Mouse (Mus musculus): ENCODE data around the gene Ranbp6. TPM values are rescaled to one million over a fixed set of nuclear protein-coding genes. Genes with fewer than 3 reads are reported as not detected.

Ranbp6 gene
- polyA plus RNA-seq (2012; rRNA removed) = 1.4 and 1.7 TPM in 2 replicates

GRCm38 (mm10) chr19:29812581-29813460 lies at the start of gene Ranbp6:
Ranbp6 (minus strand) TSS chr19:29812974.
- peak; percentile 55 to 91 for DNase-seq (ENCODE audit: low read depth in 1 of 2, low spot score in 2 of 2)
- peak within 1 kb of the TSS; percentile 95 for H3K4me3 ChIP-seq (ENCODE audit: extremely low read depth, insufficient read depth, insufficient read length)
- under 1% methylated on average over 47 of the region's 47 CpGs for WGBS
- TF ChIP-seq CTCF (IDR thresholded peaks at IDR 0.05; ENCODE audit: extremely low read depth, insufficient read depth, insufficient read length, insufficient replicate concordance) (no peak), POLR2A (IDR thresholded peaks at IDR 0.05; ENCODE audit: low read depth, low read length) (peak; percentile 55; the same call in 1 of the 2 replicates)
- no peak within 1 kb of the TSS; the same call in 1 of the 2 replicates for H3K27ac ChIP-seq (ENCODE audit: insufficient read depth, low read length)
- no peaks in the 10 kb centered on the region for H3K27me3 ChIP-seq (ENCODE audit: control insufficient read depth, insufficient read depth, low read length)
- no peaks in the 10 kb centered on the region; the same call in 1 of the 2 replicates for H3K36me3 ChIP-seq (ENCODE audit: control insufficient read depth, insufficient read depth, low read length)
- H3K4me1 ChIP-seq (ENCODE audit: control insufficient read depth, insufficient read depth, insufficient read length) = no peaks in the 10 kb centered on the region; the same call in 1 of the 2 replicates

GRCm38 (mm10) chr19:29860816-29861215 lies 48.0 kb upstream of the Ranbp6 start:
- DNase-seq (ENCODE audit: low read depth in 1 of 2, low spot score in 2 of 2) = no peak
- no peak overlapping the region for H3K27ac ChIP-seq (ENCODE audit: insufficient read depth, low read length)
- H3K4me1 ChIP-seq (ENCODE audit: control insufficient read depth, insufficient read depth, insufficient read length) = no peaks in the 10 kb centered on the region
- no peak overlapping the region for H3K4me3 ChIP-seq (ENCODE audit: extremely low read depth, insufficient read depth, insufficient read length)
- WGBS = 88% methylated on average over 4 of the region's 4 CpGs
- no peaks in the 10 kb centered on the region for H3K36me3 ChIP-seq (ENCODE audit: control insufficient read depth, insufficient read depth, low read length)
- TF ChIP-seq POLR2A (IDR thresholded peaks at IDR 0.05; ENCODE audit: low read depth, low read length) (no peak), CTCF (IDR thresholded peaks at IDR 0.05; ENCODE audit: extremely low read depth, insufficient read depth, insufficient read length, insufficient replicate concordance) (no peak)
- H3K27me3 ChIP-seq (ENCODE audit: control insufficient read depth, insufficient read depth, low read length) = no peaks in the 10 kb centered on the region

- no peak for DNase-seq (ENCODE audit: low read depth in 1 of 2, low spot score in 2 of 2)
- H3K4me3 ChIP-seq (ENCODE audit: extremely low read depth, insufficient read depth, insufficient read length) = no peak overlapping the region
- H3K27me3 ChIP-seq (ENCODE audit: control insufficient read depth, insufficient read depth, low read length) = no peaks in the 10 kb centered on the region
- no peaks in the 10 kb centered on the region for H3K4me1 ChIP-seq (ENCODE audit: control insufficient read depth, insufficient read depth, insufficient read length)
- TF ChIP-seq POLR2A (IDR thresholded peaks at IDR 0.05; ENCODE audit: low read depth, low read length) (no peak), CTCF (IDR thresholded peaks at IDR 0.05; ENCODE audit: extremely low read depth, insufficient read depth, insufficient read length, insufficient replicate concordance) (no peak)
- H3K27ac ChIP-seq (ENCODE audit: insufficient read depth, low read length) = no peak overlapping the region
- 94% methylated on average over 5 of the region's 5 CpGs for WGBS
- no peaks in the 10 kb centered on the region for H3K36me3 ChIP-seq (ENCODE audit: control insufficient read depth, insufficient read depth, low read length)
These were observed 44.5 kb upstream of the Ranbp6 start for GRCm38 (mm10) chr19:29857267-29857666.

- no peak overlapping the region for H3K27ac ChIP-seq (ENCODE audit: insufficient read depth, low read length)
- no peak overlapping the region for H3K4me3 ChIP-seq (ENCODE audit: extremely low read depth, insufficient read depth, insufficient read length)
- no peak for DNase-seq (ENCODE audit: low read depth in 1 of 2, low spot score in 2 of 2)
- WGBS = 87% methylated on average over 5 of the region's 5 CpGs
- no peaks in the 10 kb centered on the region for H3K36me3 ChIP-seq (ENCODE audit: control insufficient read depth, insufficient read depth, low read length)
- TF ChIP-seq CTCF (IDR thresholded peaks at IDR 0.05; ENCODE audit: extremely low read depth, insufficient read depth, insufficient read length, insufficient replicate concordance) (no peak), POLR2A (IDR thresholded peaks at IDR 0.05; ENCODE audit: low read depth, low read length) (no peak)
- H3K27me3 ChIP-seq (ENCODE audit: control insufficient read depth, insufficient read depth, low read length) = no peaks in the 10 kb centered on the region
- H3K4me1 ChIP-seq (ENCODE audit: control insufficient read depth, insufficient read depth, insufficient read length) = no peaks in the 10 kb centered on the region
These were observed 40.9 kb upstream of the Ranbp6 start for GRCm38 (mm10) chr19:29853711-29854110.

- no peak for DNase-seq (ENCODE audit: low read depth in 1 of 2, low spot score in 2 of 2)
- no peak for TF ChIP-seq POLR2A (IDR thresholded peaks at IDR 0.05; ENCODE audit: low read depth, low read length)
- TF ChIP-seq CTCF (IDR thresholded peaks at IDR 0.05; ENCODE audit: extremely low read depth, insufficient read depth, insufficient read length, insufficient replicate concordance) = no peak
- Histone ChIP-seq H3K36me3 (ENCODE audit: control insufficient read depth, insufficient read depth, low read length) (no peaks in the 10 kb centered on the region), H3K27me3 (ENCODE audit: control insufficient read depth, insufficient read depth, low read length) (no peaks in the 10 kb centered on the region), H3K4me1 (ENCODE audit: control insufficient read depth, insufficient read depth, insufficient read length) (no peaks in the 10 kb centered on the region), H3K4me3 (ENCODE audit: extremely low read depth, insufficient read depth, insufficient read length) (no peak overlapping the region), H3K27ac (ENCODE audit: insufficient read depth, low read length) (no peak overlapping the region)
- WGBS = 20% methylated on average over 12 of the region's 12 CpGs
These were observed 38.4 kb upstream of the Ranbp6 start for GRCm38 (mm10) chr19:29851036-29851690.

GRCm38 (mm10) chr19:29849924-29850551 lies 37.3 kb upstream of the Ranbp6 start:
- 21% methylated on average over 11 of the region's 11 CpGs for WGBS
- no peak overlapping the region for H3K4me3 ChIP-seq (ENCODE audit: extremely low read depth, insufficient read depth, insufficient read length)
- H3K27ac ChIP-seq (ENCODE audit: insufficient read depth, low read length) = no peak overlapping the region
- no peak for DNase-seq (ENCODE audit: low read depth in 1 of 2, low spot score in 2 of 2)
- no peaks in the 10 kb centered on the region for H3K36me3 ChIP-seq (ENCODE audit: control insufficient read depth, insufficient read depth, low read length)
- no peaks in the 10 kb centered on the region for H3K27me3 ChIP-seq (ENCODE audit: control insufficient read depth, insufficient read depth, low read length)
- no peaks in the 10 kb centered on the region for H3K4me1 ChIP-seq (ENCODE audit: control insufficient read depth, insufficient read depth, insufficient read length)
- TF ChIP-seq POLR2A (IDR thresholded peaks at IDR 0.05; ENCODE audit: low read depth, low read length) (no peak), CTCF (IDR thresholded peaks at IDR 0.05; ENCODE audit: extremely low read depth, insufficient read depth, insufficient read length, insufficient replicate concordance) (no peak)

All from spleen, adult 2 months (tissue).